Mouse (Mus musculus) heart, embryonic 12.5 days (tissue): ENCODE measurements around the gene Sycp3. TPM values are rescaled to one million over a fixed set of nuclear protein-coding genes. Genes with fewer than 3 reads are reported as not detected.

Experiments used
- ATAC-seq: fragments of 200-750 bp; cut with Nextera tagmentation; 2 replicates; pipeline ENCODE4 v1.8.0; 2017; ENCODE audit warnings: moderate TSS enrichment, moderate library complexity; ENCODE audit not compliant: insufficient number of reproducible peaks, low FRiP score
- H3K27ac ChIP-seq: fragments of 300-500 bp; sonication (generic); 2 replicates; pipeline ENCODE4 v1.5.1; 2016; ENCODE audit warnings: mild to moderate bottlenecking, moderate library complexity; ENCODE audit not compliant: poor library complexity, severe bottlenecking
- H3K27me3 ChIP-seq: fragments of 300-500 bp; sonication (generic); replicated peaks from 2 replicates; pipeline ENCODE4 v1.6.1; 2016; ENCODE audit warnings: mild to moderate bottlenecking, moderate library complexity
- H3K36me3 ChIP-seq: fragments of 300-500 bp; sonication (generic); 2 replicates; pipeline ENCODE4 v1.6.1; 2016; ENCODE audit warnings: mild to moderate bottlenecking, moderate library complexity
- H3K4me1 ChIP-seq: fragments of 300-500 bp; sonication (generic); replicated peaks from 2 replicates; pipeline ENCODE4 v1.6.1; 2016; ENCODE audit warnings: mild to moderate bottlenecking
- H3K4me2 ChIP-seq: fragments of 300-500 bp; sonication (generic); 2 replicates; pipeline ENCODE4 v1.6.1; 2016; ENCODE audit warnings: mild to moderate bottlenecking, moderate library complexity
- H3K4me3 ChIP-seq: fragments of 300-500 bp; sonication (generic); 2 replicates; pipeline ENCODE4 v1.5.1; 2016; ENCODE audit warnings: mild to moderate bottlenecking
- H3K9ac ChIP-seq: fragments of 300-500 bp; sonication (generic); 2 replicates; pipeline ENCODE4 v1.6.1; 2016; ENCODE audit warnings: mild to moderate bottlenecking, moderate library complexity
- H3K9me3 ChIP-seq: fragments of 300-500 bp; sonication (generic); replicated peaks from 2 replicates; pipeline ENCODE4 v1.6.1; 2016; ENCODE audit warnings: mild to moderate bottlenecking, moderate library complexity
- WGBS: fragments of 180-500 bp; shearing (Covaris S2); methylation state at CpG from one replicate; pipeline ENCODE4 v1.1.7; 2016; 5-methylcytosine and 5-hydroxymethylcytosine counted together
- polyA plus RNA-seq: library from polyadenylated mRNA; unstranded; fragments of >200 nt; fragmentation: Nextera tagmentation; extraction: Ambion mirVana; gene quantifications from 2 replicates; pipeline ENCODE4 v1.2.1, GENCODE M21; 2016

Sycp3 gene
- polyA plus RNA-seq, 1 experiment from 2014 or later = 0.50 TPM

- H3K4me3 ChIP-seq = no peak overlapping the region
- H3K36me3 ChIP-seq = no peaks in the 10 kb centered on the region
- no peaks in the 10 kb centered on the region for H3K27me3 ChIP-seq
- ATAC-seq = no peak
- WGBS = 42% methylated on average over 10 of the region's 10 CpGs
- no peak overlapping the region for H3K4me2 ChIP-seq
- peaks cover 31% of the 10 kb centered on the region for H3K4me1 ChIP-seq
- H3K9me3 ChIP-seq = no peaks in the 10 kb centered on the region; the same call in 1 of the 2 replicates
- H3K9ac ChIP-seq = no peak overlapping the region
- H3K27ac ChIP-seq = no peak overlapping the region
These were observed 42.0 kb downstream of the Sycp3 start for GRCm38 (mm10) chr10:88501370-88501769.

DNA sequence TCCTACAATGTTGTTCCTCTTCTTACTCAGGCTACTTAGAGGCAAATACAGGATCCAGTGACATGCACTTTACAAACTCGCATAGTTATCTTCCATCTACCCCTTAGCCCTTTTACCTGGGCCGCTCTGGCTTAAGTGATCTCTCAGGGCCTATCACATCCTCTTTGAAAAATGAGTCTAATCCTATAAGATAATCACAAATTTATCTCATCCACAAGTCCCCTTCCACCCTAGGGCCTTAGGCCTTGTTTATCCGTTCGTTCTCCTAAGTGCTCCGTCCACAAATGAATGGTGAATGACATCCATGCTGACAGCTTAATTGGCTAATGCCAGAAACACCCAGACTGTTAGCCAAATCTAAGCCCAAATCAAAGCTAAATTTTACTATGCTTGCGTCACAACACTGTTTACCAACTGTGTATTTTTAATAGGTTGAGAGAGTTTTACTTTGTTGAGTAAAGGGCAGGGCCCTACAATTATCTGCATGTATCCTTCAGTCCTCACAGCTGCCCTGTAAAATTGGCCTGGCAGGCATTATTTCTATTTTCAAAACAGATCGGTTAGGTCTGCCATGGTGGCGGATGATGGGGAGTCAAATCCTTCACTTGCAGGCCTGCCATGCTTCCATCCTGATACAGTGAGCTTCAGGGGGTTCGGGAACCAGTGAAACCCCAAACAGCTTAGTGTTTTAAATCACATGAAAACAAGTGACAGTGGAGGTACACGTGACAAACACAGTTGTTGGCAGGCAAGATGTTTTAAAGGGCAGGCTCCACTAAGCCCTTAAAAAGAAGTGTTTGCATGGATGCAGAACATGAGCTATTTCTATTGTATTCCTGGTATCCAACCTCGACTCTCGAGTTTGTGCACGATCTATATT, 42.8 kb downstream of the Sycp3 start:
- H3K27me3 ChIP-seq = no peaks in the 10 kb centered on the region
- WGBS = 55% methylated on average over 13 of the region's 13 CpGs
- no peak for ATAC-seq
- H3K9me3 ChIP-seq = no peaks in the 10 kb centered on the region; the same call in 1 of the 2 replicates
- H3K9ac ChIP-seq = no peak overlapping the region
- peaks cover 26% of the 10 kb centered on the region for H3K4me1 ChIP-seq
- no peak overlapping the region for H3K4me3 ChIP-seq
- no peak overlapping the region for H3K27ac ChIP-seq
- peak overlapping the region; percentile 2 for H3K4me2 ChIP-seq
- H3K36me3 ChIP-seq = no peaks in the 10 kb centered on the region

DNA sequence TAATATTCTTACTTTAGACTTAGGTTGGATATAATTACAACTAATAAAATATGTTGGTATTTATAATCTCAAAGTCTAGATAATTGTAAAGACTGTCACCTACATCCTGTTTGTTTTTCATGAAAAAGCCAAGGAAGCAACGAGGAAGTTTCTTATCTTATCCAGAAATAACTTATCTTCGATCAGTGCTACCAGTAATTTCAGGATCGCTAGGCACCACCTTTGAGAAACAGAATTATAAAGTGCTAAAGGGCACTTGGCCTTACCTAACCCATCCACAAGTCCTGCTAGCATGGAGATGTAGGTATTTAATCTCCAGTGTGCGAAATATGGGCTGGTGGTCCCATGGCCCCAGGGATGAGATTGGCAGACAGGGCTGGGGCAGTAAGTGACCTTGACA, 43.5 kb downstream of the Sycp3 start:
- H3K9ac ChIP-seq = peak overlapping the region; percentile 86
- H3K4me1 ChIP-seq = peaks cover 25% of the 10 kb centered on the region
- H3K36me3 ChIP-seq = no peaks in the 10 kb centered on the region
- H3K27ac ChIP-seq = peak overlapping the region; percentile 71; the same call in 1 of the 2 replicates
- no peak for ATAC-seq
- H3K9me3 ChIP-seq = no peaks in the 10 kb centered on the region; the same call in 1 of the 2 replicates
- peak overlapping the region; percentile 82 for H3K4me3 ChIP-seq
- no peaks in the 10 kb centered on the region for H3K27me3 ChIP-seq
- WGBS = 22% methylated on average over 4 of the region's 4 CpGs
- H3K4me2 ChIP-seq = peak overlapping the region; percentile 74

DNA sequence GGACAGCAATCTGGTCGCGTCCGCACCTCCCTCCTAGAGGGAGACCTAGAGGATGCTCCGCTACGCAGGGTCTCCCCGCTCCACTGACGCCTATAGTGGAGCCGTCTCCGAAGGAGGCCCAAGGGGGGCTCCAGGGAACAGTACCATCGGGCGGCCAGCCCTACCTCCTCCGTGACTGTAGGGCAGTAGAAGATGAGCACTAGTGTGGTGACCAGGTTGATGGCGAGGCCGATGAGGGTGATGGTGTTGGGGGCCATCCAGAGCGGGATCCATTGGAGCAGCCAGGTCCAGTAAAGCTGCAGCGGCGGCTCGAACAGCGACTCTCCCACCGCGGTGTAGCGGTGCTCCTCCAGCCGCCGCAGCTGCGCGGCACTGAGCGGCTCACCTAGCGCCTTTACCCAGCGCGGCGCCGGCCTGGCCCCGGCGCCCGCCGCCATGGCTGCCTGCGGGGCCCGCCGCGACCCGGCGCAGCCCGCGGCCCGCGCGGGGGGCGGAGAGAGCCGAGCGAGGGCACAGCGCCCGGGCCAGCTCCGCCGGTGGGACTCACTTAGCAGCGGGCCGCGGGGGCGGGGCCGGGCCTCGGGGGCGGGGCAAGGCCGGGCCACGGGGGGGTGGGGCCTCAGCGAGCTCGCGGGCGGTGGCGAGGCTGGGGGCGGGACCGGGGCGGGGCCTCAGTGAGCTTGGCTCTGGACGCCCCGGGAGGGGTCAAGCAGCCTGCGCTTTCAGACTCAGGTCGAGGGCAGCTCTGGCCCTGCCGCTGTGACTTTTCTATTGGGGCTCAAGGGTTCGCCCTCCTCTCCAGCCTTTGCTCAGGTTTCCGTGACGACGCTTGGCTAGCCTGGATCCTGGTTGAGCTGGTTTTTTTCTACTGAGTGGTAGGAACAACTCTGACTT, 44.3 kb downstream of the Sycp3 start, which contains the start of gene Chpt1:
Gene Chpt1, minus strand, starts transcription at position 653 of the 894 bp plus-strand sequence.
- Histone ChIP-seq H3K36me3 (no peaks in the 10 kb centered on the region), H3K9ac (peak within 1 kb of the TSS; percentile 86), H3K27ac (peak within 1 kb of the TSS; percentile 71), H3K9me3 (no peaks in the 10 kb centered on the region; the same call in 1 of the 2 replicates), H3K4me2 (peak within 1 kb of the TSS; percentile 74), H3K27me3 (no peaks in the 10 kb centered on the region), H3K4me1 (peaks cover 25% of the 10 kb centered on the region), H3K4me3 (peak within 1 kb of the TSS; percentile 82)
- ATAC-seq = peak; percentile 99
- WGBS = 1% methylated on average over 74 of the region's 80 CpGs

DNA sequence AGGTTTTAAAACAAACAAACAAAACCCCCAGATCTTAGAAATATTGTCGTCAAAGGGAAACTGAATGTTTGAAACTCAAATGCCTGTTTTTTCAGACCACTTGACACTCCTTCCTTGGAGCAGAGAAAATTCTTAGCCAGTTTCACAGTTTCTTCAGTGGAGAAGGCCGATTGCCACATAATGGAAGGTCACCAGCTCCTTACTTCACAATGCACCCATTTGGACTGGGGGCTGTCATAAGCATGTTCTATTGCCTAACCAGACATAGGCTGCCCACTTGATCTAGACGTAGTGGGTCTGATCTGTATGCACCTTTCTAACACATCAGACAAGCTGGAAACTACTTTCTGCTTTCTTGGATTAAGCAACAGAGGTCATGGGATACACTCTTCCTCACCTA, 45.1 kb downstream of the Sycp3 start:
- WGBS = 67% methylated on average over 3 of the region's 3 CpGs
- H3K4me1 ChIP-seq = peaks cover 25% of the 10 kb centered on the region
- no peak overlapping the region for H3K4me3 ChIP-seq
- no peak overlapping the region for H3K27ac ChIP-seq
- H3K9ac ChIP-seq = no peak overlapping the region
- no peak for ATAC-seq
- no peaks in the 10 kb centered on the region for H3K36me3 ChIP-seq
- H3K9me3 ChIP-seq = no peaks in the 10 kb centered on the region
- peak overlapping the region; percentile 74 for H3K4me2 ChIP-seq
- H3K27me3 ChIP-seq = no peaks in the 10 kb centered on the region

DNA sequence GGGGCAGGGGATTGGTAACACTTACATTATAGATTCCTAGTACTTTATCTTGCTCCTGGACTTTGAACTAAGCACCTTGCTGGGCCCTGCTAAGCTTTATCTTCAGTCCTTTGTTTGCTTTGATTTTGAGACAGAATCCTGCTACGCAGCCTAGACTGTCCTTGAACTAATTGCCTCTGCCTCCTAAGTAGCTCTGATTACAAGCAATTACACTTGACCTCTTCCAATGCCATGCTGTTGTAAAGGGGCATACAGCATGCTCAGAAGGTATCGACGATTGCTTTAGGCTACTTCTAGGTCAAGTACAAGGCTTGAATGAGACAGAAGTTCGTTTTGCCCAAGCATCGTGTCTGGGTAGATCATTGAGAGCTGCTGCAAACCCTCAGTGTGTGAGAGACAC, 45.9 kb downstream of the Sycp3 start:
- Histone ChIP-seq H3K4me2 (no peak overlapping the region), H3K36me3 (no peaks in the 10 kb centered on the region), H3K27ac (no peak overlapping the region), H3K27me3 (no peaks in the 10 kb centered on the region), H3K9me3 (no peaks in the 10 kb centered on the region), H3K4me3 (no peak overlapping the region), H3K4me1 (peaks cover 30% of the 10 kb centered on the region), H3K9ac (no peak overlapping the region)
- WGBS = 62% methylated on average over 5 of the region's 5 CpGs
- no peak for ATAC-seq

- Histone ChIP-seq H3K9ac (no peak overlapping the region), H3K4me1 (peaks cover 17% of the 10 kb centered on the region), H3K4me3 (no peak overlapping the region), H3K36me3 (no peaks in the 10 kb centered on the region), H3K27me3 (no peaks in the 10 kb centered on the region), H3K27ac (no peak overlapping the region), H3K4me2 (no peak overlapping the region), H3K9me3 (no peaks in the 10 kb centered on the region)
- ATAC-seq = no peak
- 53% methylated on average over 7 of the region's 7 CpGs for WGBS
These were observed 48.3 kb downstream of the Sycp3 start for GRCm38 (mm10) chr10:88507691-88508143.

GRCm38 (mm10) chr10:88510503-88511271, 51.3 kb downstream of the Sycp3 start:
- Histone ChIP-seq H3K27ac (peak overlapping the region; percentile 74), H3K4me1 (peaks cover 15% of the 10 kb centered on the region), H3K4me3 (no peak overlapping the region), H3K4me2 (peak overlapping the region; percentile 42), H3K9me3 (no peaks in the 10 kb centered on the region), H3K9ac (no peak overlapping the region), H3K36me3 (no peaks in the 10 kb centered on the region), H3K27me3 (no peaks in the 10 kb centered on the region)
- WGBS = 43% methylated on average over 12 of the region's 12 CpGs
- peak; percentile 58 for ATAC-seq

DNA sequence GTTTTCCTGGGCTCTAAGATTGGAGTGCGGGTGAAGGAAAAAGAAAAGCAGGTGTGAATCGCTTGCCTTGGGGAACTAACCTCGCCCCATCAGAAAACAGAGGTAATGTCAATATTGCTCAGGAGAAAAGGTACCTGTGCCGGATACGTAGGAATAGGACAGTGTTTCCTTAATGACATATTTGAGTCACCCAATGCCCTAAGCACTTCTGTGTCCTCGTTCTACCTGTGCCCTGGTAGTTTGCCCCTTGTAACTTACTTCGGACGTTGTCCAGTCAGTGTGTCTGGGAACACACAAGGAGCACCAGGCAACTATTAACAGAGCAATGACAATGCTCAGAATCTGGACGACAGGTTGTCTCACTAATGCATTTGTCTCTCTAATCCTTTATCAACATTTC, 52.0 kb downstream of the Sycp3 start:
- no peaks in the 10 kb centered on the region for H3K9me3 ChIP-seq
- WGBS = 85% methylated on average over 9 of the region's 9 CpGs
- no peaks in the 10 kb centered on the region for H3K36me3 ChIP-seq
- H3K4me2 ChIP-seq = no peak overlapping the region
- peak overlapping the region; percentile 74; the same call in 1 of the 2 replicates for H3K27ac ChIP-seq
- no peak for ATAC-seq
- H3K4me3 ChIP-seq = no peak overlapping the region
- peaks cover 15% of the 10 kb centered on the region for H3K4me1 ChIP-seq
- no peaks in the 10 kb centered on the region for H3K27me3 ChIP-seq
- H3K9ac ChIP-seq = no peak overlapping the region

DNA sequence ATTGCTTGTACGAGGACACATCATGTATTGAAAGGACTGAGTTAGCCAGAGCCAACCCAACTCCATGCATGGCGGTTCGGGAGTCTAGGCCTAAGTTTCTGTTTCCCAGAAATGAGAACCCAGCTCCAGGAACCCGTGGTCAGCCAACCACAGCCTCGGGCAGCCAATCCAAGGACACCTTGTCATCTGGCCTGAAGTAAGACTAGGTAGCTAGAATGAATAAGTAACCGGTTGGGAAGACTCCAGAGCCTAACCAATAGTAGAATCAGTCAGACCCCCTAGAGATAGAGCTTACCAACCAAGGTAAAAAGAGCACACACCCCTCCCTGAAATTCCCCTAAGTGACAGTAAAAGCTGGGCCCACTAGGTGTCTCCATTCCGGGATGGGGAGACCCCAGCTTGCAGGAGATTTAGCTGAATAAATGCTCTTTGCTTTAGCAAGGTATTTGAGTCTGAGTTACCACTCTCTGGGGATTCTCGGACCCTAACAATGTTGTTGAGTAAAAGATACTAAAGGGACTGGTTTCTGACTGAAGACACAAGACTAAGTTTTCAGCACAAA, 54.3 kb downstream of the Sycp3 start:
- no peak overlapping the region for H3K4me2 ChIP-seq
- peaks cover 15% of the 10 kb centered on the region for H3K4me1 ChIP-seq
- H3K9me3 ChIP-seq = no peaks in the 10 kb centered on the region
- H3K4me3 ChIP-seq = no peak overlapping the region
- no peak overlapping the region for H3K9ac ChIP-seq
- no peaks in the 10 kb centered on the region for H3K27me3 ChIP-seq
- H3K36me3 ChIP-seq = no peaks in the 10 kb centered on the region
- H3K27ac ChIP-seq = no peak overlapping the region
- ATAC-seq = no peak
- 68% methylated on average over 8 of the region's 8 CpGs for WGBS
